Mouse (Mus musculus) ES-E14 (cell line): Measurements from ENCODE around the gene Enpp5. TPM values are rescaled to one million over a fixed set of nuclear protein-coding genes. Genes with fewer than 3 reads are reported as not detected.

Experiments used
- DNase-seq: peaks from one replicate; pipeline ENCODE4 v3.0.0-alpha.2; 2013; ENCODE audit warnings: low read depth, low spot score
- H3K27ac ChIP-seq: 2 replicates; pipeline ENCODE4 v1.5.1; 2012; ENCODE audit warnings: low read depth, mild to moderate bottlenecking, low read length, moderate library complexity, mixed read lengths; ENCODE audit not compliant: poor library complexity, insufficient read depth, severe bottlenecking
- H3K36me3 ChIP-seq: 2 replicates; pipeline ENCODE4 v1.6.1; 2012; ENCODE audit warnings: mild to moderate bottlenecking, low read length, moderate library complexity, mixed read lengths; ENCODE audit not compliant: control insufficient read depth, poor library complexity, insufficient read depth, severe bottlenecking
- H3K4me1 ChIP-seq, 2 experiments: fragments of 150-350 bp in 1 of 2; sonication (generic) in 1 of 2; 2 replicates each; pipeline ENCODE4 v1.6.1; 2012; ENCODE audit warnings: low read length in 2 of 2, mild to moderate bottlenecking in 1 of 2, mixed read lengths in 1 of 2; ENCODE audit not compliant: control insufficient read depth in 2 of 2, insufficient read depth in 2 of 2, poor library complexity in 1 of 2
- H3K4me3 ChIP-seq, 2 experiments: fragments of 150-350 bp in 1 of 2; sonication (generic) in 1 of 2; 2 replicates each; pipeline ENCODE4 v1.5.1; 2012; ENCODE audit warnings: low read length in 2 of 2, low read depth in 1 of 2, mild to moderate bottlenecking in 1 of 2, mixed read lengths in 1 of 2; ENCODE audit not compliant: insufficient read depth in 1 of 2, poor library complexity in 1 of 2, severe bottlenecking in 1 of 2
- H3K9ac ChIP-seq: 2 replicates; pipeline ENCODE4 v1.6.1; 2012; ENCODE audit warnings: low read depth, mild to moderate bottlenecking, low read length, mixed read lengths; ENCODE audit not compliant: poor library complexity, insufficient read depth, severe bottlenecking
- H3K9me3 ChIP-seq: fragments of 150-350 bp; sonication (generic); 2 replicates; pipeline ENCODE4 v1.6.1; 2012; ENCODE audit warnings: low read depth, mild to moderate bottlenecking, low read length; ENCODE audit not compliant: control insufficient read depth, insufficient read depth
- CHD2 ChIP-seq: IDR thresholded peaks from 2 replicates; pipeline ENCODE4 v1.6.1; 2014; ENCODE audit warnings: mild to moderate bottlenecking, low read depth, low read length, inconsistent platforms
- HCFC1 ChIP-seq: IDR thresholded peaks from 2 replicates; pipeline ENCODE4 v1.6.1; 2012; ENCODE audit warnings: low read length, inconsistent platforms, borderline replicate concordance; ENCODE audit not compliant: insufficient read depth
- MAFK ChIP-seq: IDR thresholded peaks from 2 replicates; pipeline ENCODE4 v1.6.1; 2014; ENCODE audit warnings: mild to moderate bottlenecking, low read depth, low read length, inconsistent platforms; ENCODE audit not compliant: insufficient read depth
- ZC3H11A ChIP-seq: IDR thresholded peaks from 2 replicates; pipeline ENCODE4 v1.6.1; 2012; ENCODE audit warnings: low read depth, mild to moderate bottlenecking, inconsistent platforms, low read length, borderline replicate concordance
- ZNF384 ChIP-seq: IDR thresholded peaks from 2 replicates; pipeline ENCODE4 v1.6.1; 2012; ENCODE audit warnings: low read depth, low read length, inconsistent platforms
- in situ Hi-C, 2 experiments: fragments of 600-800 bp; cut with MboI; formaldehyde crosslinking; loops; one replicate each; pipeline ENCODE4 v1.15.1; 2025; ENCODE audit warnings: low sequenced_read_pairs in 2 of 2, inconsistent platforms in 1 of 2; ENCODE audit not compliant: unreplicated experiment in 2 of 2
- total RNA-seq: library from RNA; depleted of rRNA; stranded (reverse); fragments of 300-350 nt; gene quantifications from 2 replicates; pipeline ENCODE4 v1.2.3, GENCODE M21; 2012

The Enpp5 gene
- total RNA-seq, 1 experiment: 3.5 TPM

GRCm38 (mm10) chr17:44057123-44057522, 21.5 kb upstream of the Enpp5 start:
- TF ChIP-seq HCFC1: no peak
- no peak for TF ChIP-seq CHD2
- no peak for TF ChIP-seq ZC3H11A
- TF ChIP-seq MAFK: no peak
- TF ChIP-seq ZNF384: no peak
- Histone ChIP-seq H3K27ac (no peak overlapping the region), H3K4me1 (no peaks in the 10 kb centered on the region), H3K36me3 (no peaks in the 10 kb centered on the region), H3K9ac (no peak overlapping the region), H3K4me3 (no peak overlapping the region), H3K9me3 (no peaks in the 10 kb centered on the region)
- in situ Hi-C loops: no loop called here
- DNase-seq: no peak

GRCm38 (mm10) chr17:44058145-44058544, 20.5 kb upstream of the Enpp5 start:
- in situ Hi-C loops: no loop called here
- H3K36me3 ChIP-seq: no peaks in the 10 kb centered on the region
- H3K4me1 ChIP-seq: no peaks in the 10 kb centered on the region
- no peaks in the 10 kb centered on the region for H3K9me3 ChIP-seq
- no peak overlapping the region for H3K9ac ChIP-seq
- TF ChIP-seq MAFK (no peak), CHD2 (no peak), ZC3H11A (no peak), ZNF384 (no peak), HCFC1 (no peak)
- H3K27ac ChIP-seq: no peak overlapping the region
- DNase-seq: no peak
- no peak overlapping the region for H3K4me3 ChIP-seq

GRCm38 (mm10) chr17:44060781-44061180, 17.8 kb upstream of the Enpp5 start:
- in situ Hi-C loops: no loop called here
- no peak overlapping the region for H3K9ac ChIP-seq
- no peak for DNase-seq
- no peaks in the 10 kb centered on the region for H3K36me3 ChIP-seq
- TF ChIP-seq ZC3H11A: no peak
- no peak for TF ChIP-seq HCFC1
- no peak for TF ChIP-seq CHD2
- TF ChIP-seq MAFK: no peak
- no peak overlapping the region for H3K4me3 ChIP-seq
- no peaks in the 10 kb centered on the region for H3K4me1 ChIP-seq
- H3K9me3 ChIP-seq: no peaks in the 10 kb centered on the region
- no peak overlapping the region for H3K27ac ChIP-seq

- H3K27ac ChIP-seq: no peak overlapping the region
- in situ Hi-C loops: no loop called here
- no peak for DNase-seq
- H3K4me1 ChIP-seq: no peaks in the 10 kb centered on the region
- no peak overlapping the region for H3K4me3 ChIP-seq
- H3K9me3 ChIP-seq: no peaks in the 10 kb centered on the region
- no peak for TF ChIP-seq MAFK
- no peak for TF ChIP-seq CHD2
- TF ChIP-seq ZNF384: no peak
- no peak for TF ChIP-seq HCFC1
- no peak for TF ChIP-seq ZC3H11A
- H3K9ac ChIP-seq: no peak overlapping the region
- no peaks in the 10 kb centered on the region for H3K36me3 ChIP-seq
Observed at GRCm38 (mm10) chr17:44061289-44061890, 17.2 kb upstream of the Enpp5 start.

- Histone ChIP-seq H3K9ac (no peak overlapping the region), H3K27ac (no peak overlapping the region), H3K4me3 (no peak overlapping the region), H3K36me3 (no peaks in the 10 kb centered on the region), H3K9me3 (no peaks in the 10 kb centered on the region), H3K4me1 (no peaks in the 10 kb centered on the region)
- in situ Hi-C loops: no loop called here
- TF ChIP-seq MAFK (no peak), HCFC1 (no peak), ZC3H11A (no peak), CHD2 (no peak), ZNF384 (no peak)
- DNase-seq: no peak
Observed at GRCm38 (mm10) chr17:44068876-44069275, 9.7 kb upstream of the Enpp5 start.
